Comparison of ENCODE assay signal across 31 mouse cellular contexts in the genomic region with DNA sequence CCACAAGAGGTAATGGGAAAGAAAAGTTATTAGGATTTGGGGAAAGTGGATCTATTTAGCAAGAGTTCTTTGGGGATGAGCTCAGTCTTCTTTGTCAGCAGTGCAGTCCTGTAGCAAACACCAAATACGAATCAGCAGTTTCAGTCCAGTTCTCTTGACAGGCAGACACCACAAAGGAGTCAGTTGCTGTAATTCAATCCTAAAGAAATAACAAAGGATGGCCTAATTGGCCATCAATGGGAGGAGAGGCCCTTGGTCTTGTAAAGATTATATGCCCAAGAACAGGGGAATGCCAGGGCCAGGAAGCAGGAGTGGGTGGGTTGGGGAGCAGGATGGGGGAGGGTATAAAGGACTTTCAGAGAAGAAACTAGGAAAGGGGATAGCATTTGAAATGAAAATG. TPM values are rescaled to one million over a fixed set of nuclear protein-coding genes. Genes with fewer than 3 reads are reported as not detected.
"Had no signal": no experiment of that assay in that cellular context is flagged by ENCODE, and none has a peak within 500 bp of the region (broad histone marks: within the 10 kb centered on the region; RNA-seq: fewer than 3 reads in every experiment).

No protein-coding gene starts in this region.

- H3K4me1 ChIP-seq: embryonic facial prominence, embryonic 12.5 days; embryonic facial prominence, embryonic 15.5 days; forebrain, embryonic 10.5 days; forebrain, embryonic 12.5 days; forebrain, embryonic 13.5 days; forebrain, embryonic 15.5 days; heart, embryonic 10.5 days; heart, embryonic 12.5 days had no signal

- H3K27me3 ChIP-seq: embryonic facial prominence, embryonic 12.5 days; embryonic facial prominence, embryonic 13.5 days; embryonic facial prominence, embryonic 15.5 days; forebrain, embryonic 12.5 days; forebrain, embryonic 13.5 days; forebrain, embryonic 15.5 days; heart, embryonic 12.5 days had no signal

- H3K27ac ChIP-seq: embryonic facial prominence, embryonic 10.5 days; embryonic facial prominence, embryonic 12.5 days; embryonic facial prominence, embryonic 13.5 days; embryonic facial prominence, embryonic 15.5 days; forebrain, embryonic 10.5 days; forebrain, embryonic 12.5 days; forebrain, embryonic 13.5 days; forebrain, embryonic 15.5 days; gastrocnemius, adult 2 months; heart, adult 2 months; heart, embryonic 10.5 days had no signal

- H3K36me3 ChIP-seq: embryonic facial prominence, embryonic 10.5 days; embryonic facial prominence, embryonic 12.5 days; embryonic facial prominence, embryonic 13.5 days; embryonic facial prominence, embryonic 15.5 days; forebrain, embryonic 10.5 days; forebrain, embryonic 12.5 days; forebrain, embryonic 15.5 days; heart, embryonic 10.5 days; heart, embryonic 12.5 days had no signal

- H3K9ac ChIP-seq: embryonic facial prominence, embryonic 12.5 days; embryonic facial prominence, embryonic 13.5 days; embryonic facial prominence, embryonic 15.5 days; forebrain, embryonic 12.5 days; forebrain, embryonic 13.5 days; forebrain, embryonic 15.5 days; forebrain, postnatal 0 days; heart, embryonic 12.5 days had no signal

- H3K4me2 ChIP-seq: embryonic facial prominence, embryonic 12.5 days; embryonic facial prominence, embryonic 13.5 days; embryonic facial prominence, embryonic 15.5 days; forebrain, embryonic 12.5 days; forebrain, embryonic 13.5 days; forebrain, embryonic 15.5 days; heart, embryonic 11.5 days; heart, embryonic 12.5 days had no signal

- DNase-seq: cerebellum, postnatal 10 days; cerebellum, postnatal 14 days; cerebellum, postnatal 25 days; cerebellum, postnatal 36 days; embryo, embryonic 11 days; forebrain, postnatal 0 days; gastrocnemius, adult 2 months; gastrocnemius, postnatal 10 days; gastrocnemius, postnatal 14 days; gastrocnemius, postnatal 25 days; gastrocnemius, postnatal 36 days; heart, adult 11 months; heart, adult 18-20 months; heart, adult 2 months had no signal

- H3K9me3 ChIP-seq: embryonic facial prominence, embryonic 10.5 days; embryonic facial prominence, embryonic 12.5 days; embryonic facial prominence, embryonic 13.5 days; embryonic facial prominence, embryonic 15.5 days; forebrain, embryonic 10.5 days; forebrain, embryonic 12.5 days; forebrain, embryonic 13.5 days; forebrain, embryonic 15.5 days; heart, embryonic 10.5 days; heart, embryonic 12.5 days had no signal

- H3K4me3 ChIP-seq: embryonic facial prominence, embryonic 10.5 days; embryonic facial prominence, embryonic 12.5 days; embryonic facial prominence, embryonic 13.5 days; embryonic facial prominence, embryonic 15.5 days; erythroblast, embryonic 14.5 days; forebrain, embryonic 10.5 days; forebrain, embryonic 12.5 days; forebrain, embryonic 13.5 days; forebrain, embryonic 15.5 days; gastrocnemius, adult 2 months; heart, adult 2 months; heart, embryonic 10.5 days; heart, embryonic 12.5 days had no signal

- ATAC-seq: forebrain, embryonic 13.5 days; forebrain, embryonic 15.5 days; forebrain, embryonic 16.5 days; forebrain, postnatal 0 days had no signal

RNA-seq across cellular contexts. Expression of a gene that starts 33.5 kb away (rescaled TPM):
- total RNA-seq: common myeloid progenitor, adult 5-6 weeks; gastrocnemius, adult 18-20 months; gastrocnemius, adult 2 months; gastrocnemius, postnatal 25 days; gastrocnemius, postnatal 36 days; granulocyte monocyte progenitor cell, adult 5-6 weeks; heart, adult 18-20 months had no signal
- polyA plus RNA-seq: erythroblast, embryonic 14.5 days; gonadal fat pad, adult 2 months; heart, adult 2 months had no signal
